Mouse (Mus musculus) heart, postnatal 0 days (tissue): ENCODE measurements around the gene Mrto4. TPM values are rescaled to one million over a fixed set of nuclear protein-coding genes. Genes with fewer than 3 reads are reported as not detected.
A peak's percentile ranks its signal among the peaks of the same experiment; 100 is the strongest.

Experiments
- ATAC-seq: fragments of 200-750 bp; cut with Nextera tagmentation; 2 replicates; pipeline ENCODE4 v1.8.0; 2017; ENCODE audit warnings: low read depth, moderate number of reproducible peaks, moderate library complexity; ENCODE audit not compliant: insufficient read depth
- DNase-seq: peaks from one replicate; pipeline ENCODE4 v3.0.0-alpha.2; 2016; ENCODE audit warnings: low spot score
- H3K27ac ChIP-seq: fragments of 300-500 bp; sonication (generic); 2 replicates; pipeline ENCODE4 v1.5.1; 2014; ENCODE audit warnings: low read depth, mild to moderate bottlenecking
- H3K27me3 ChIP-seq: fragments of 300-500 bp; sonication (generic); 2 replicates; pipeline ENCODE4 v1.6.1; 2014; ENCODE audit warnings: low read length, mixed read lengths; ENCODE audit not compliant: control insufficient read depth, insufficient read depth
- H3K36me3 ChIP-seq: fragments of 300-500 bp; sonication (generic); replicated peaks from 2 replicates; pipeline ENCODE4 v1.6.1; 2014; ENCODE audit warnings: low read length, mixed read lengths; ENCODE audit not compliant: control insufficient read depth, insufficient read depth
- H3K4me1 ChIP-seq: fragments of 300-500 bp; sonication (generic); 2 replicates; pipeline ENCODE4 v1.6.1; 2014; ENCODE audit warnings: antibody characterized with exemption; ENCODE audit not compliant: control insufficient read depth, insufficient read depth
- H3K4me2 ChIP-seq: fragments of 300-500 bp; sonication (generic); 2 replicates; pipeline ENCODE4 v1.6.1; 2014; ENCODE audit warnings: low read depth, mild to moderate bottlenecking, low read length, moderate library complexity
- H3K4me3 ChIP-seq: fragments of 300-500 bp; sonication (generic); 2 replicates; pipeline ENCODE4 v1.5.1; 2014; ENCODE audit warnings: low read depth, low read length
- H3K9ac ChIP-seq: fragments of 300-500 bp; sonication (generic); replicated peaks from 2 replicates; pipeline ENCODE4 v1.6.1; 2014; ENCODE audit warnings: low read depth, low read length, mixed read lengths
- H3K9me3 ChIP-seq: fragments of 300-500 bp; sonication (generic); replicated peaks from 2 replicates; pipeline ENCODE4 v1.6.1; 2016; ENCODE audit warnings: low read length; ENCODE audit not compliant: control insufficient read depth
- CTCF ChIP-seq: IDR thresholded peaks from 2 replicates; pipeline ENCODE4 v1.5.1; 2016; ENCODE audit warnings: antibody characterized with exemption, control low read depth, low read depth
- EP300 ChIP-seq: IDR thresholded peaks from 2 replicates; pipeline ENCODE4 v1.6.1; 2016; ENCODE audit warnings: antibody characterized with exemption, low read depth
- WGBS: fragments of 180-500 bp; shearing (Covaris S2); extraction: QIAGEN DNeasy Blood & Tissue Kit; methylation state at CpG from one replicate; pipeline ENCODE4 v1.1.7; 2014; 5-methylcytosine and 5-hydroxymethylcytosine counted together
- polyA plus RNA-seq: library from polyadenylated mRNA; unstranded; fragments of >200 nt; fragmentation: Nextera tagmentation; extraction: Ambion mirVana; gene quantifications from 2 replicates; pipeline ENCODE4 v1.2.1, GENCODE M21; 2015
- total RNA-seq: library from RNA; depleted of rRNA; stranded (reverse); fragments of >200 nt; gene quantifications from 2 replicates; pipeline ENCODE4 v1.2.3, GENCODE M21; 2014; ENCODE audit warnings: low replicate concordance

Gene Mrto4
- total and polyA plus RNA-seq, 2 experiments from 2014 or later, result 31.3 to 45.1 TPM

- Histone ChIP-seq H3K27ac (no peak overlapping the region), H3K27me3 (no peaks in the 10 kb centered on the region), H3K9ac (no peak overlapping the region), H3K4me3 (no peak overlapping the region), H3K4me1 (no peaks in the 10 kb centered on the region), H3K4me2 (no peak overlapping the region), H3K36me3 (peaks cover 11% of the 10 kb centered on the region; the same call in 1 of the 2 replicates), H3K9me3 (no peaks in the 10 kb centered on the region)
- DNase-seq (no peak), ATAC-seq (no peak)
- WGBS, result 82% methylated on average over 4 of the region's 4 CpGs
- no peak for TF ChIP-seq CTCF
- no peak for TF ChIP-seq EP300
Measured at GRCm38 (mm10) chr4:139319740-139320139, 32.6 kb downstream of the Mrto4 start.

- Histone ChIP-seq H3K9ac (no peak overlapping the region), H3K4me2 (no peak overlapping the region), H3K9me3 (no peaks in the 10 kb centered on the region), H3K36me3 (peaks cover 11% of the 10 kb centered on the region; the same call in 1 of the 2 replicates), H3K27ac (no peak overlapping the region), H3K27me3 (no peaks in the 10 kb centered on the region), H3K4me3 (no peak overlapping the region), H3K4me1 (no peaks in the 10 kb centered on the region)
- TF ChIP-seq EP300, result no peak
- TF ChIP-seq CTCF, result no peak
- DNase-seq, result no peak
- no peak for ATAC-seq
- WGBS, result 88% methylated on average over 11 of the region's 11 CpGs
Measured at GRCm38 (mm10) chr4:139318449-139318848, 33.9 kb downstream of the Mrto4 start.

GRCm38 (mm10) chr4:139312632-139313031, 39.7 kb downstream of the Mrto4 start:
- Histone ChIP-seq H3K36me3 (peaks cover 11% of the 10 kb centered on the region; the same call in 1 of the 2 replicates), H3K9ac (no peak overlapping the region), H3K27me3 (no peaks in the 10 kb centered on the region), H3K4me1 (peaks cover 14% of the 10 kb centered on the region), H3K4me2 (no peak overlapping the region), H3K4me3 (no peak overlapping the region), H3K9me3 (no peaks in the 10 kb centered on the region), H3K27ac (no peak overlapping the region)
- DNase-seq (no peak), ATAC-seq (no peak)
- WGBS, result 65% methylated on average over 4 of the region's 4 CpGs
- no peak for TF ChIP-seq EP300
- peak; percentile 39 for TF ChIP-seq CTCF

GRCm38 (mm10) chr4:139311707-139312106, 40.7 kb downstream of the Mrto4 start:
- Histone ChIP-seq H3K36me3 (peaks cover 12% of the 10 kb centered on the region; the same call in 1 of the 2 replicates), H3K9ac (0 out of 2 replicates have a peak overlapping the region, but pooled peaks have one; percentile 67), H3K27ac (no peak overlapping the region), H3K4me1 (peaks cover 14% of the 10 kb centered on the region), H3K27me3 (no peaks in the 10 kb centered on the region), H3K4me3 (peak overlapping the region; percentile 87), H3K9me3 (no peaks in the 10 kb centered on the region), H3K4me2 (peak overlapping the region; percentile 95)
- WGBS, result 30% methylated on average over 14 of the region's 14 CpGs
- TF ChIP-seq CTCF (no peak), EP300 (no peak)
- no peak for DNase-seq
- no peak for ATAC-seq

DNA sequence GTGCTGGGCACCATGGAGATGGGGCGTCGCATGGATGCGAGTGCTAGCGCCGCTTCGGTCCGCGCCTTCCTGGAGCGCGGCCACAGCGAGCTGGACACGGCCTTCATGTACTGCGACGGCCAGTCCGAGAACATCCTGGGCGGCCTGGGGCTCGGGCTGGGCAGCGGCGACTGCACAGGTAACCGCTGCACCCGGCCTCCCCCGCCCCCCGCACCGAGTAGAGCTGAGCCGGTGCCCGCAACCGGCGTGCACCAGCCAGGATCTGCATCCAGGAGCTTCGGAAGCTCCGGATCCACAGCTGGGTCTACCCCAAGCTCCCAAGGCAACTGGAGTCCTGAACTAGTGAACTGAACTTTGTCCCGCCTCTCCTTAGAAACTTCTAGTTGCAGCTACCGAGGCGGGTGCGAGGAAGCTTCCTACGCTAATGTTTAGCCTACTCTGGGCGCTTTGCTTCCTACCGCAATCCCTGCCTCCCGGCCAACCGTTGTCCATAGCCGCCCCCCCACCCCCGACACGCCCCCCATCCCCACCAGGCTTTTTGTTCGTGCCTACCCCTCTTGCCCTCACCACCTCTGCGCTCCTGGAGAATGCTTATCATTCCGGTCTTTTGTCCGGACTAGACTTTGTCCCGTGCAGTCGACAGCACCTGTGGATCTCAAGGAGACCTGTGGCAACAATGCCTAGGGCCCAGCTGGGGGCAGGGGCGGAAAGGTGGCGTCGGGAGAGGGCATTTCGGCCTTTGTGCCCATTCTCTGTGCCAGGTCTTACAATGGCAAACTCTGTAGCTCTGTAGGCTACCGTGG, 41.3 kb downstream of the Mrto4 start:
- ATAC-seq (peak; percentile 62; the same call in 1 of the 2 replicates), DNase-seq (no peak)
- Histone ChIP-seq H3K27ac (peak overlapping the region; percentile 31; the same call in 1 of the 2 replicates), H3K4me2 (peak overlapping the region; percentile 95), H3K4me1 (peaks cover 14% of the 10 kb centered on the region), H3K27me3 (no peaks in the 10 kb centered on the region), H3K4me3 (peak overlapping the region; percentile 87), H3K9ac (peak overlapping the region; percentile 67), H3K9me3 (no peaks in the 10 kb centered on the region), H3K36me3 (peaks cover 18% of the 10 kb centered on the region; the same call in 1 of the 2 replicates)
- TF ChIP-seq EP300 (no peak), CTCF (no peak)
- WGBS, result under 1% methylated on average over 51 of the region's 53 CpGs
